Mouse (Mus musculus) C2C12 (cell line): ENCODE data around the gene Plekhj1.

Experiments
- CEBPB ChIP-seq: IDR thresholded peaks from one replicate; pipeline ENCODE4 v1.6.1; 2011; ENCODE audit warnings: low read depth, mild to moderate bottlenecking, control low read depth, moderate library complexity
- CTCF ChIP-seq: IDR thresholded peaks from one replicate; pipeline ENCODE4 v1.5.1; 2011; ENCODE audit not compliant: control insufficient read depth, insufficient read depth, insufficient read length
- FOSL1 ChIP-seq: IDR thresholded peaks from one replicate; pipeline ENCODE4 v1.8.0; 2011; ENCODE audit warnings: mild to moderate bottlenecking, low read length; ENCODE audit not compliant: poor library complexity, insufficient read depth, severe bottlenecking
- MAX ChIP-seq: IDR thresholded peaks from one replicate; pipeline ENCODE4 v1.6.1; 2011; ENCODE audit warnings: mild to moderate bottlenecking, control low read depth
- MYOD1 ChIP-seq: IDR thresholded peaks from one replicate; pipeline ENCODE4 v1.6.1; 2011; ENCODE audit warnings: low read depth; ENCODE audit not compliant: control insufficient read depth, insufficient read length
- MYOG ChIP-seq: IDR thresholded peaks from one replicate; pipeline ENCODE4 v1.6.1; 2011; ENCODE audit not compliant: control insufficient read depth, insufficient read length; ENCODE audit errors: extremely low read depth
- USF1 ChIP-seq: IDR thresholded peaks from one replicate; pipeline ENCODE4 v1.6.1; 2011; ENCODE audit warnings: low read depth, mild to moderate bottlenecking, control low read depth, moderate library complexity

- no peak for TF ChIP-seq CTCF
- TF ChIP-seq USF1: no peak
- TF ChIP-seq MYOD1: no peak
- no peak for TF ChIP-seq MYOG
- no peak for TF ChIP-seq MAX
- TF ChIP-seq CEBPB: no peak
- TF ChIP-seq FOSL1: no peak
Measured at GRCm38 (mm10) chr10:80785963-80786362, 12.5 kb downstream of the Plekhj1 start.
